Comparison of ENCODE assay signal across 17 mouse cellular contexts in the genomic region with DNA sequence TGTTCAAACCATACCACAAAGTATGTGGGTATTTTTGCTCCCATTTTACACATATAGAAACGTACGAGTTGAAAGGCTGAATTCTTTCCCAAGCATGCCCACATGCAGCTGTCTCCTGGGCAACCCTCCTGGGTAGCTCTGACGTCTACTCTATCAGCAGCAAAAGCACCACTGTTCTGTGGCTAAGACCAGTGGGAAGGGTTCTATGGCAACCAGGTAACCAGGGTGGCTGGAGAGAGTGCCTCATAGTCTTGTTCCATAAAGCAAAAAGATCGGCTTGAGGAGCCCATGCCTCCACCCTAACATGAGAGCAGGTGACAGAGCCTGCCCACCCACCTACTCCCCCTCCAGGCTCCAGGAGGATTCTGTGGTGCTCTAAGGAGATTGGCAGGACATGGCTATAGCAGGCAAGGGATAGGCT. TPM values are rescaled to one million over a fixed set of nuclear protein-coding genes. Genes with fewer than 3 reads are reported as not detected.
A peak's percentile ranks its signal among the peaks of the same experiment; 100 is the strongest.
DNase-seq lines count a peak whose midpoint lies in the region; TF ChIP-seq lines count a peak whose summit lies in the region.
"Had no signal": no experiment of that assay in that cellular context is flagged by ENCODE, and none has a peak within 500 bp of the region (broad histone marks: within the 10 kb centered on the region; RNA-seq: fewer than 3 reads in every experiment).

No protein-coding gene starts in this region.

- TF ChIP-seq CTCF in cortical plate, adult 2 months (IDR thresholded peaks at IDR 0.05; ENCODE audit: extremely low read depth, insufficient read depth, low read length) = no peak

- H3K4me1 ChIP-seq in cortical plate, adult 2 months (ENCODE audit: control insufficient read depth, insufficient read depth, low read length) = peaks cover 8% of the 10 kb centered on the region
- H3K4me1 ChIP-seq in hindbrain, embryonic 10.5 days (replicated peaks) = 0 out of 2 replicates have a peak, but pooled peaks cover 6% of the 10 kb centered on the region
- H3K4me1 ChIP-seq: forebrain, embryonic 13.5 days had no signal

- H3K27me3 ChIP-seq in hindbrain, embryonic 10.5 days (ENCODE audit: insufficient read depth, poor library complexity, severe bottlenecking) = no peaks in the 10 kb centered on the region
- H3K27me3 ChIP-seq: liver, embryonic 13.5 days had no signal

- H3K4me3 ChIP-seq in cortical plate, adult 2 months (ENCODE audit: insufficient read depth, low read length) = no peak overlapping the region
- no peak overlapping the region for H3K4me3 ChIP-seq in hindbrain, embryonic 10.5 days
- H3K4me3 ChIP-seq: forebrain, embryonic 13.5 days; liver, embryonic 13.5 days had no signal

- peak; percentile 29 to 37 for DNase-seq in layer of hippocampus, adult 8-10 months (ENCODE audit: low spot score in 2 of 2)
- no peak for DNase-seq in layer of hippocampus, postnatal 36 days
- DNase-seq in CD4-positive helper T cell, adult 2 months (ENCODE audit: low read depth, low spot score) = peak; percentile 55
- peak; percentile 60 to 90 for DNase-seq in left cerebral cortex, postnatal 25 days (ENCODE audit: low spot score in 2 of 2)
- no peak for DNase-seq in cerebellum, adult 11 months
- DNase-seq in hindbrain, embryonic 10.5 days (ENCODE audit: low spot score) = no peak
- DNase-seq in kidney, adult 8-10 months = no peak
- DNase-seq: adrenal gland, adult 8-10 months; cerebellum, adult 9-11 months; embryo, embryonic 11 days; gastrocnemius, postnatal 25 days; kidney, postnatal 10 days; liver, embryonic 13.5 days had no signal

- 62% methylated on average over 4 of the region's 4 CpGs for WGBS in hindbrain, embryonic 10.5 days

- no peaks in the 10 kb centered on the region for H3K36me3 ChIP-seq in hindbrain, embryonic 10.5 days
- H3K36me3 ChIP-seq: G1E; liver, embryonic 13.5 days had no signal

- H3K9me3 ChIP-seq in hindbrain, embryonic 10.5 days = no peaks in the 10 kb centered on the region
- H3K9me3 ChIP-seq: forebrain, embryonic 13.5 days; G1E; liver, embryonic 13.5 days had no signal

- intact Hi-C loops in left cerebral cortex, postnatal 25 days (cut with DNase I) = loop anchor here (5.0 kb wide), 1 partner anchor 80 kb away; no protein-coding TSS in a partner anchor

- TF ChIP-seq POLR2A in cortical plate, adult 2 months (IDR thresholded peaks at IDR 0.05; ENCODE audit: extremely low read depth, insufficient read depth, low read length) = peak; percentile 47; the same call in 1 of the 2 replicates

- peak overlapping the region; percentile 83 for H3K27ac ChIP-seq in cortical plate, adult 2 months (ENCODE audit: insufficient read depth, low read length)
- no peak overlapping the region for H3K27ac ChIP-seq in hindbrain, embryonic 10.5 days
- H3K27ac ChIP-seq: forebrain, embryonic 13.5 days; liver, embryonic 13.5 days had no signal

RNA-seq across cellular contexts. Expression of gene Gm12216, which starts 16.9 kb away (rescaled TPM):
- total RNA-seq in layer of hippocampus, adult 8-10 months (2022) = 10 to 100 TPM in 1 of 4 experiments, 1 to 10 TPM in 3; 6.0 to 12.4 (median 8.1) TPM
- total RNA-seq in layer of hippocampus, postnatal 36 days (2021) = 1 to 10 TPM; 8.0 to 9.5 TPM
- polyA plus RNA-seq in cortical plate, adult 2 months (2012; rRNA removed) = 3.7 and 5.5 TPM in 2 replicates
- 1 to 10 TPM; 2.2 to 3.5 TPM for total RNA-seq in left cerebral cortex, postnatal 25 days (2021)
- 0.21 TPM in 1 of 2 replicates, not detected in the other for polyA plus RNA-seq in hindbrain, embryonic 10.5 days (2016; fragmentation: Nextera tagmentation; extraction: Ambion mirVana)
- polyA plus RNA-seq: G1E; heart, embryonic 11.5 days had no signal

RNA-seq across cellular contexts. Expression of gene Slc22a5, which starts 49.3 kb away (rescaled TPM):
- 10 to 100 TPM; 11.4 to 13.4 (median 12.1) TPM for total RNA-seq in layer of hippocampus, adult 8-10 months (2022)
- total RNA-seq in layer of hippocampus, postnatal 36 days (2021) = 1 to 10 TPM; 9.2 to 9.3 TPM
- polyA plus RNA-seq in cortical plate, adult 2 months (2012; rRNA removed) = 15.0 and 15.1 TPM in 2 replicates
- total RNA-seq in left cerebral cortex, postnatal 25 days (2021) = 1 to 10 TPM; 7.8 to 8.2 TPM
- polyA plus RNA-seq in hindbrain, embryonic 10.5 days (2016; fragmentation: Nextera tagmentation; extraction: Ambion mirVana) = 6.3 and 7.7 TPM in 2 replicates

Comparison
In these comparisons a context has a peak if more than half of its experiments do, and no peak if none do; other contexts are left out.
1. DNase-seq: peak in layer of hippocampus, adult 8-10 months (2 of 2), CD4-positive helper T cell, adult 2 months (single experiment) and left cerebral cortex, postnatal 25 days (2 of 2); none in layer of hippocampus, postnatal 36 days (0 of 2), cerebellum, adult 11 months (single experiment), hindbrain, embryonic 10.5 days (single experiment) and kidney, adult 8-10 months (0 of 2).